Mouse (Mus musculus) small intestine, adult 2 months (tissue): Measurements from ENCODE around the gene Fam241b. TPM values are rescaled to one million over a fixed set of nuclear protein-coding genes. Genes with fewer than 3 reads are reported as not detected.

Experiments
- H3K27ac ChIP-seq: fragments of 200-500 bp; 2 replicates; pipeline ENCODE4 v1.5.1; 2012; ENCODE audit warnings: low read depth, low read length, control low read depth, inconsistent platforms; ENCODE audit not compliant: insufficient read depth
- H3K27me3 ChIP-seq: fragments of 200-500 bp; 2 replicates; pipeline ENCODE4 v1.6.1; 2012; ENCODE audit warnings: mild to moderate bottlenecking, moderate library complexity, low read length, inconsistent platforms; ENCODE audit not compliant: control insufficient read depth, insufficient read depth
- H3K36me3 ChIP-seq: fragments of 200-500 bp; 2 replicates; pipeline ENCODE4 v1.6.1; 2012; ENCODE audit warnings: mild to moderate bottlenecking, low read length, control low read depth, inconsistent platforms; ENCODE audit not compliant: control insufficient read depth, insufficient read depth
- H3K4me1 ChIP-seq: fragments of 200-500 bp; 2 replicates; pipeline ENCODE4 v1.6.1; 2012; ENCODE audit warnings: low read length, inconsistent platforms, mixed read lengths; ENCODE audit not compliant: control insufficient read depth, insufficient read depth, insufficient read length
- H3K4me3 ChIP-seq: fragments of 200-500 bp; 2 replicates; pipeline ENCODE4 v1.5.1; 2012; ENCODE audit warnings: low read depth, mild to moderate bottlenecking, control low read depth, inconsistent platforms, low read length, moderate library complexity
- CTCF ChIP-seq: fragments of 200-500 bp; IDR thresholded peaks from 2 replicates; pipeline ENCODE4 v1.5.1; 2012; ENCODE audit warnings: low read depth, mild to moderate bottlenecking, control low read depth, inconsistent platforms, low read length, moderate library complexity, mixed read lengths; ENCODE audit not compliant: insufficient replicate concordance, insufficient read length; ENCODE audit errors: extremely low read depth
- POLR2A ChIP-seq: fragments of 200-500 bp; IDR thresholded peaks from 2 replicates; pipeline ENCODE4 v1.6.1; 2012; ENCODE audit warnings: low read depth, mild to moderate bottlenecking, control low read depth, inconsistent platforms, low read length, moderate library complexity
- WGBS: fragments of 180-500 bp; shearing (Covaris S2); methylation state at CpG from one replicate; pipeline ENCODE4 v1.1.7; 2018; 5-methylcytosine and 5-hydroxymethylcytosine counted together
- polyA plus RNA-seq: library from polyadenylated mRNA; depleted of rRNA; stranded (reverse); fragments of >200 nt; gene quantifications from 2 replicates; pipeline ENCODE4 v1.2.3, GENCODE M21; 2012

Fam241b gene
- polyA plus RNA-seq, 1 experiment: 11.1 TPM

- TF ChIP-seq POLR2A (no peak), CTCF (peak; percentile 77; the same call in 1 of the 2 replicates)
- no peaks in the 10 kb centered on the region for H3K36me3 ChIP-seq
- WGBS: 24% methylated on average over 7 of the region's 7 CpGs
- no peaks in the 10 kb centered on the region for H3K4me1 ChIP-seq
- H3K27me3 ChIP-seq: no peaks in the 10 kb centered on the region
- H3K4me3 ChIP-seq: no peak overlapping the region
- no peak overlapping the region for H3K27ac ChIP-seq
These were observed 38.7 kb downstream of the Fam241b start for GRCm38 (mm10) chr10:62104835-62105576.

DNA sequence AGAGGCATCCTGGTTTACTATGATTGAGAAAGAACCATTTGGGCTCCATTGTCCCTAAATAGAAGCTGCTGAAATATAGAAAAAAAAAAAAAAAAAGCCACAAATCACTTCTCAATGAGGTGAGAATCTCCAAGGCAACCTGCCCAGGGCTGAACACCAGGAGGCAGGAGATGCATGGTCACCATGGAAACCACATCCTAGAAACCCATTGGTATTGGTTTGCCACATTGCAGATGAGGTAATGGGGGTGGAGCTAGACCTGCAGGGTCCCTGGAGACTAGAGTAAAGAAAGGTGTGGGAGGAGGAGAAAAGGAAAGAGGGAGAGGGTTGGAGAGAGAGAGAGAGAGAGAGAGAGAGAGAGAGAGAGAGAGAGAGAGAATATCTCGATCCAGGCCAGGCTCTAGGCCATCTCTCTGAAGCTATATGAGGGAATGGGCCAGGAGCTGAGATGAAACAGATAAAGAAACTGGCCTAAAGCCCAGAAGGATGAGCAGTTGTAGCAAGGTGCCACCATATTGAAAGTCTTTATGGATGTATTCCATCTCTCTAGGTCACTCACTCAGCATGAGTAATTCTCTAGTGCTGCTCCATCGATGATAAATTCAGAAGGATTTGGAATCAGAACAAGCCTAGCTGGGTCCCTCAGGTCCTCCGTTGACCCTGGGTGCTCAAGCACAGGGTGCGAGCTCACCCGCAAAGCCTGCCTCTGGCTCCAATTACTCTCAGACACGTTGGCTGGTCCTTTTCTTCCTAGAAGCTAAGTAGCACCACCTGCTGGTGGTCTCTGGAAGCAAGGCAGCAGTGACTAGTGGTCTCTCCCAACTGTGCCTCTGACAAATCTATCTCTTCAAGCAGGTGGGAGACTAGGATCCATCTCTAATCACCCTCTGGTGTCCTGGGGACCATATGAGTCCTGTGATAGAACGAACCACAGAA, 41.9 kb downstream of the Fam241b start:
- WGBS: 15% methylated on average over 7 of the region's 7 CpGs
- Histone ChIP-seq H3K4me1 (no peaks in the 10 kb centered on the region), H3K4me3 (no peak overlapping the region), H3K36me3 (no peaks in the 10 kb centered on the region), H3K27ac (no peak overlapping the region), H3K27me3 (no peaks in the 10 kb centered on the region)
- TF ChIP-seq POLR2A (no peak), CTCF (peak; percentile 76; the same call in 1 of the 2 replicates)

- Histone ChIP-seq H3K27me3 (no peaks in the 10 kb centered on the region), H3K27ac (no peak overlapping the region), H3K4me3 (no peak overlapping the region), H3K4me1 (no peaks in the 10 kb centered on the region), H3K36me3 (no peaks in the 10 kb centered on the region)
- TF ChIP-seq CTCF (no peak), POLR2A (no peak)
- WGBS: 62% methylated on average over 10 of the region's 10 CpGs
These were observed 43.8 kb downstream of the Fam241b start for GRCm38 (mm10) chr10:62099749-62100403.

GRCm38 (mm10) chr10:62094401-62094800, 49.3 kb downstream of the Fam241b start:
- 80% methylated on average over 6 of the region's 6 CpGs for WGBS
- Histone ChIP-seq H3K36me3 (no peaks in the 10 kb centered on the region), H3K27me3 (no peaks in the 10 kb centered on the region), H3K4me3 (no peak overlapping the region), H3K4me1 (no peaks in the 10 kb centered on the region), H3K27ac (no peak overlapping the region)
- TF ChIP-seq POLR2A: no peak
- no peak for TF ChIP-seq CTCF

GRCm38 (mm10) chr10:62093903-62094302, 49.8 kb downstream of the Fam241b start:
- Histone ChIP-seq H3K36me3 (no peaks in the 10 kb centered on the region), H3K27me3 (no peaks in the 10 kb centered on the region), H3K4me3 (no peak overlapping the region), H3K27ac (no peak overlapping the region), H3K4me1 (no peaks in the 10 kb centered on the region)
- TF ChIP-seq CTCF: no peak
- no peak for TF ChIP-seq POLR2A
- 58% methylated on average over 7 of the region's 7 CpGs for WGBS

- no peak overlapping the region for H3K27ac ChIP-seq
- H3K36me3 ChIP-seq: no peaks in the 10 kb centered on the region
- no peaks in the 10 kb centered on the region for H3K27me3 ChIP-seq
- TF ChIP-seq CTCF (no peak), POLR2A (no peak)
- no peak overlapping the region for H3K4me3 ChIP-seq
- H3K4me1 ChIP-seq: no peaks in the 10 kb centered on the region
These were observed 54.2 kb downstream of the Fam241b start for GRCm38 (mm10) chr10:62089486-62089885.

DNA sequence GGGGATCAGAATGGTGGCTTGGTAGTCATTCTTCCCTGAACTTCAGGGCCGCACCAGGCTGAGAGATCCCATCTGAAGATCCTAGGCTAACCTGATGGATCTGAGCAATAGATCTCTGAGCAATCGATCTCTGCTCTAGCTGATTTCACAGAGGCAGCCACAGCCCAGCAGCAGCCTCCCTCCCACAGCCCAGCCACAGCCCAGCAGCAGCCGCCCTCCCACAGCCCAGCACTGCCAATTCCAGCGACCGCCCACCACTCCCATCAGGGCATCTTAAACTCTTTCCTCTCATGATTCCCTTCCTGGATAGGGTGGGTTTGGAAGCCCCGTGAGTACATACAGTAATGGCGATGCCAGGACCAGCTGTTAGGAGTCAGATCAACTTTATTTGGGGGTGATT, 54.6 kb downstream of the Fam241b start:
- Histone ChIP-seq H3K4me3 (no peak overlapping the region), H3K36me3 (no peaks in the 10 kb centered on the region), H3K4me1 (no peaks in the 10 kb centered on the region), H3K27me3 (no peaks in the 10 kb centered on the region), H3K27ac (no peak overlapping the region)
- TF ChIP-seq CTCF (no peak), POLR2A (no peak)
- WGBS: 62% methylated on average over 7 of the region's 7 CpGs
